25 mouse cellular contexts compared by ENCODE assay signal in the genomic region with DNA sequence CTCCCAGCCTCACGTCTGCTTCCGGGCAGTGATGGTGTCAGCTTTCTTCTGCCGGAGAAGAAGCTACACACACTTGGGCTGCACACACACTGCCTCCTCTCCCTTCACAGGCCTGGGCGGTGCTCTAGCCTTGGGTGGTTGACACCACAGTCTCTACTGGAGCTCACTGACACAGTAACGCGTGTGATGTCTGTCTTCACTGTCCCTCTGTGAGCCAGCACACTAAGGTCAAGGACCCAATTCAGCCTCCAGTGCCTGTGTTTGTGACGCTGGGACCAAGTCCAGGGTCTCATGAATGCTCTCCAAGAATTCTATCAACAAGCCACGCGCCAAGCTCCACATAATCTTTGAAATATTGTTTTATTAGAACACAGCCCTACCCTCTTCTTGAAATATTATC. TPM values are rescaled to one million over a fixed set of nuclear protein-coding genes. Genes with fewer than 3 reads are reported as not detected.
A peak's percentile ranks its signal among the peaks of the same experiment; 100 is the strongest.
DNase-seq lines count a peak whose midpoint lies in the region; TF ChIP-seq lines count a peak whose summit lies in the region.
"Had no signal": no experiment of that assay in that cellular context is flagged by ENCODE, and none has a peak within 500 bp of the region (broad histone marks: within the 10 kb centered on the region; RNA-seq: fewer than 3 reads in every experiment).

No protein-coding gene starts in this region.

- TF ChIP-seq POLR2A in CH12.LX (IDR thresholded peaks at IDR 0.05; ENCODE audit: low read depth, low read length): no peak

- no peaks in the 10 kb centered on the region for H3K27me3 ChIP-seq in CH12.LX (replicated peaks)
- H3K27me3 ChIP-seq: embryonic facial prominence, embryonic 13.5 days; forebrain, embryonic 12.5 days; forebrain, embryonic 15.5 days; heart, embryonic 13.5 days; Patski had no signal

- TF ChIP-seq RAD21 in CH12.LX (IDR thresholded peaks at IDR 0.05; ENCODE audit: low read depth, low read length): no peak

- TF ChIP-seq EP300 in CH12.LX (IDR thresholded peaks at IDR 0.05; ENCODE audit: low read length): no peak

- 0 out of 2 replicates have a peak, but pooled peaks cover 2% of the 10 kb centered on the region for H3K79me2 ChIP-seq in CH12.LX (replicated peaks; ENCODE audit: control insufficient read depth, extremely low read depth, insufficient read depth, poor library complexity, severe bottlenecking)

- in situ Hi-C loops in CH12.LX (cut with MboI; ENCODE audit: low pct_ligation_motif_present, low pct_unique_long_range_greater_than_20kb, low sequenced_read_pairs): loop anchor here (25.0 kb wide), 2 partner anchors 185 to 360 kb away; a partner anchor contains a TSS

- dilution Hi-C loops in CH12.LX (cut with MboI; ENCODE audit: extremely low pct_ligation_motif_present, extremely low pct_unique_long_range_greater_than_20kb, low sequenced_read_pairs): no loop called here

- H3K4me1 ChIP-seq in CH12.LX (ENCODE audit: control insufficient read depth in 1 of 2, insufficient read depth in 2 of 2): peaks cover 15 to 77% of the 10 kb centered on the region in 2 experiments
- H3K4me1 ChIP-seq: embryonic facial prominence, embryonic 10.5 days; embryonic facial prominence, embryonic 13.5 days; forebrain, embryonic 15.5 days had no signal

- TF ChIP-seq CTCF in CH12.LX (conservative IDR thresholded peaks at IDR 0.05 in 1 of 2, IDR thresholded peaks at IDR 0.05 in 1 of 2; ENCODE audit: low read depth in 2 of 2, low read length in 2 of 2): no peak

- H3K4me2 ChIP-seq in CH12.LX (ENCODE audit: insufficient read depth, low read depth, poor library complexity, severe bottlenecking): peak overlapping the region; percentile 75
- H3K4me2 ChIP-seq: embryonic facial prominence, embryonic 13.5 days; forebrain, embryonic 12.5 days; forebrain, embryonic 15.5 days; heart, embryonic 13.5 days; hindbrain, embryonic 14.5 days had no signal

- H3K27ac ChIP-seq in CH12.LX (ENCODE audit: insufficient read depth, low read depth): peak overlapping the region; percentile 92
- H3K27ac ChIP-seq: embryonic facial prominence, embryonic 10.5 days; embryonic facial prominence, embryonic 13.5 days; forebrain, embryonic 12.5 days; forebrain, embryonic 15.5 days; heart, adult 2 months; heart, embryonic 10.5 days; heart, embryonic 13.5 days; hindbrain, embryonic 14.5 days; hindbrain, postnatal 0 days had no signal

- H3K9ac ChIP-seq in CH12.LX (ENCODE audit: insufficient read depth, low read depth): peak overlapping the region; percentile 53
- H3K9ac ChIP-seq: embryonic facial prominence, embryonic 13.5 days; forebrain, embryonic 12.5 days; forebrain, embryonic 15.5 days; heart, embryonic 13.5 days; hindbrain, embryonic 14.5 days had no signal

- peaks cover 2% of the 10 kb centered on the region for H3K9me3 ChIP-seq in CH12.LX (replicated peaks; ENCODE audit: low read length)
- H3K9me3 ChIP-seq: embryonic facial prominence, embryonic 10.5 days; embryonic facial prominence, embryonic 13.5 days; forebrain, embryonic 12.5 days; forebrain, embryonic 15.5 days; heart, embryonic 10.5 days; heart, embryonic 13.5 days had no signal

- DNase-seq in CH12.LX (ENCODE audit: extremely low read depth): no peak
- peak; percentile 27 for DNase-seq in Muller cell, postnatal 12 days (ENCODE audit: inconsistent ontology term)
- DNase-seq in adrenal gland, postnatal 10 days: peak; percentile 45
- peak; percentile 45 to 61 for DNase-seq in adrenal gland, postnatal 36 days
- no peak for DNase-seq in embryo, embryonic 9.5 days (ENCODE audit: extremely low spot score)
- no peak for DNase-seq in cerebellum, adult 8-10 months
- DNase-seq: cerebellum, adult 18-20 months; cerebellum, adult 9-11 months; cerebellum, postnatal 25 days; gastrocnemius, postnatal 10 days; gastrocnemius, postnatal 36 days; heart, adult 2 months; heart, postnatal 14 days; heart, postnatal 4 days; kidney, adult 18-20 months had no signal

- peaks cover 0 to 7% of the 10 kb centered on the region in 2 experiments for H3K36me3 ChIP-seq in CH12.LX (replicated peaks in 1 of 2; ENCODE audit: control insufficient read depth in 1 of 2, insufficient read depth in 1 of 2, low read length in 1 of 2)
- H3K36me3 ChIP-seq: forebrain, embryonic 12.5 days; forebrain, embryonic 15.5 days had no signal

- peak overlapping the region in 1 of 3 experiments; percentile 48 for H3K4me3 ChIP-seq in CH12.LX (replicated peaks in 1 of 3; ENCODE audit: low read depth in 2 of 3, low read length in 2 of 3, poor library complexity in 1 of 3)
- H3K4me3 ChIP-seq: embryonic facial prominence, embryonic 10.5 days; embryonic facial prominence, embryonic 13.5 days; erythroblast, embryonic 14.5 days; forebrain, embryonic 12.5 days; forebrain, embryonic 15.5 days; heart, adult 2 months; heart, embryonic 10.5 days; heart, embryonic 13.5 days had no signal

TF ChIP-seq in CH12.LX, 34 proteins besides CTCF, POLR2A, EP300 and RAD21:
- TF ChIP-seq ETS1 (conservative IDR thresholded peaks at IDR 0.05; ENCODE audit: low read depth, low read length): no peak
- no peak for TF ChIP-seq PAX5 (IDR thresholded peaks at IDR 0.05; ENCODE audit: low read length)
- no peak for TF ChIP-seq E2F4 (IDR thresholded peaks at IDR 0.05; ENCODE audit: insufficient replicate concordance, low read depth, low read length)
- TF ChIP-seq HCFC1 (IDR thresholded peaks at IDR 0.05; ENCODE audit: low read depth, low read length): no peak
- no peak for TF ChIP-seq USF1 (IDR thresholded peaks at IDR 0.05; ENCODE audit: low read depth, low read length)
- no peak for TF ChIP-seq NRF1 (IDR thresholded peaks at IDR 0.05; ENCODE audit: low read depth, low read length)
- no peak for TF ChIP-seq RCOR1 (conservative IDR thresholded peaks at IDR 0.05; ENCODE audit: low read depth, low read length)
- no peak for TF ChIP-seq NELFE (IDR thresholded peaks at IDR 0.05; ENCODE audit: low read depth, low read length)
- TF ChIP-seq TBP (conservative IDR thresholded peaks at IDR 0.05; ENCODE audit: low read depth, low read length): no peak
- TF ChIP-seq KAT2A (IDR thresholded peaks at IDR 0.05; ENCODE audit: insufficient replicate concordance, low read length): no peak
- no peak for TF ChIP-seq IRF4 (IDR thresholded peaks at IDR 0.05; ENCODE audit: low read depth, low read length)
- no peak for TF ChIP-seq JUND (conservative IDR thresholded peaks at IDR 0.05; ENCODE audit: low read depth, low read length)
- no peak for TF ChIP-seq MAFK (IDR thresholded peaks at IDR 0.05; ENCODE audit: insufficient replicate concordance, low read length)
- TF ChIP-seq POLR2AphosphoS2 (IDR thresholded peaks at IDR 0.05; ENCODE audit: low read depth, low read length): no peak
- 0 out of 2 replicates have a peak, but pooled peaks have one; percentile 7 for TF ChIP-seq SIN3A (IDR thresholded peaks at IDR 0.05; ENCODE audit: low read length)
- no peak for TF ChIP-seq ZKSCAN1 (IDR thresholded peaks at IDR 0.05; ENCODE audit: borderline replicate concordance, low read depth, low read length)
- TF ChIP-seq ELF1 (IDR thresholded peaks at IDR 0.05; ENCODE audit: low read depth, low read length): 0 out of 2 replicates have a peak, but pooled peaks have one; percentile 13
- no peak for TF ChIP-seq TCF12 (IDR thresholded peaks at IDR 0.05; ENCODE audit: low read depth, low read length)
- no peak for TF ChIP-seq ZNF384 (IDR thresholded peaks at IDR 0.05; ENCODE audit: low read depth, low read length)
- TF ChIP-seq MEF2A (IDR thresholded peaks at IDR 0.05; ENCODE audit: borderline replicate concordance, low read depth, low read length): no peak
- 0 out of 2 replicates have a peak, but pooled peaks have one; percentile 14 for TF ChIP-seq CHD1 (IDR thresholded peaks at IDR 0.05; ENCODE audit: low read depth, low read length)

RNA-seq across cellular contexts. Expression of a gene that starts 34.0 kb away (rescaled TPM):
- 0.29 and 0.38 TPM in 2 replicates for total RNA-seq in CH12.LX (2012; rRNA removed)
- not detected in 2 replicates for total RNA-seq in CH12.LX (2014; rRNA removed)
- 1.8 and 2.0 TPM in 2 replicates for polyA plus RNA-seq in CH12.LX (2012; ENCODE audit: insufficient read length, low read depth)
- total RNA-seq in adrenal gland, postnatal 10 days (2021): 1 to 10 TPM; 2.8 TPM
- 1 to 10 TPM; 1.6 to 2.4 TPM for total RNA-seq in adrenal gland, postnatal 36 days (2021)

Comparison
In these comparisons a context has a peak if more than half of its experiments do, and no peak if none do; other contexts are left out.
1. DNase-seq: peak in Muller cell, postnatal 12 days (single experiment), adrenal gland, postnatal 10 days (single experiment) and adrenal gland, postnatal 36 days (2 of 2); none in CH12.LX (single experiment), embryo, embryonic 9.5 days (single experiment) and cerebellum, adult 8-10 months (single experiment).